Mouse (Mus musculus): ENCODE measurements around the gene Pth2. TPM values are rescaled to one million over a fixed set of nuclear protein-coding genes. Genes with fewer than 3 reads are reported as not detected.

Pth2 gene
- total and polyA plus RNA-seq, 3 experiments, result not detected

DNA sequence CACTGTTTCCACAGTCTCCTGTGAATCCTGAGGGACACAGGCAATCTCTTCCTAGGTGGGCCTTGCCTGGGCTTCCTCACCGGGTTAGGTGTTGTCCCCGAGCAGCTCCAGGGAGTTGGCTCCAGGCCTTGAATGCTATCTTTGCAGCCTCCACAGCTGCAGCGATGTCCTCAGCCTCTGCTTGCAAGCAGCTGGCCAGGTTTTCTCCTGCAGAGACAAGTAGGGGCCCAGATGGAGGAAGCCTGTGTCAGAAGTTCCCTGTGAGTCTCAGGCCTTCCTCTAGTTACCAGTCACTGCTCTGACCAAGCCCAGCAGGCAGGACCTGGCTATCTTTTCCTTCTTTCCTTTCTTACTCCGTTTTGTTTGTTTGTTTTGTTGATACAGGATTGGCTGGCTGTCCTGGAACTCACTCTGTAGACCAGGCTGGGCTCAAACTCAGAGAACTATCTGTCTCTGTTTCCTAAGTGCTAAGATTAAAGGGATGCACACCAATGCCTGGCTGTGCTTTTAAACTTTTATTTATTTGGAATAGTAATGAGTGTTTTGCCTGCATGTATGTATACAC is 32.2 kb upstream of the Pth2 start:
- in situ Hi-C loops (cut with MboI; ENCODE audit: low pct_ligation_motif_present, low pct_unique_long_range_greater_than_20kb, low sequenced_read_pairs) (no loop called here), dilution Hi-C loops (cut with MboI; ENCODE audit: extremely low pct_ligation_motif_present, extremely low pct_unique_long_range_greater_than_20kb, low sequenced_read_pairs) (no loop called here)
- H3K4me1 ChIP-seq (ENCODE audit: control insufficient read depth in 1 of 2, insufficient read depth in 2 of 2), result peaks cover 5 to 29% of the 10 kb centered on the region in 2 experiments

DNA sequence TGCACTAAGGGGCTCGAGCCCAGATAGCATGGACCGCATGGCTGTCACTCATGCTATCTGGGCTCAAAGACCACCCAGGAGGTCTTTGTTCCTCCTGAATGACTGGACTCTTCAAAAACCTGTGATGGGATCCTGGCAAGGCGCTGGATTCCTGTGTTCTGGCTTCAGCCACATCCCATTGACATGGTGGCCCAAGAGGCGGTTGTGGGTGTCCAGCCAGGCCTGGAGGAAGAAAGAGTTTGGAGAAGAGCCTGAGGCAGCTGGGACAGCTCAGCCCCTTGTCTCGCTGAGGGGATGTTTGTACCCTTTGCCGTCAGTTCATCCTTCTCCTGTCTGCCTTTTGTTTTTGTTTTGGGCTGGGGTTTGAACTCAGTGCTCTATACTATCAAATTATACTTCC is 31.2 kb upstream of the Pth2 start:
- dilution Hi-C loops (cut with MboI; ENCODE audit: extremely low pct_ligation_motif_present, extremely low pct_unique_long_range_greater_than_20kb, low sequenced_read_pairs), result no loop called here
- no peak overlapping the region for H3K4me2 ChIP-seq (ENCODE audit: insufficient read depth, low read depth, poor library complexity, severe bottlenecking)
- H3K27me3 ChIP-seq (replicated peaks), result no peaks in the 10 kb centered on the region

More for the DNA sequence above, 32.2 kb upstream of the Pth2 start:
- TF ChIP-seq ETS1 (conservative IDR thresholded peaks at IDR 0.05; ENCODE audit: low read depth, low read length) (no peak), ZNF384 (IDR thresholded peaks at IDR 0.05; ENCODE audit: low read depth, low read length) (no peak), BHLHE40 (IDR thresholded peaks at IDR 0.05; ENCODE audit: low read depth, low read length) (no peak), RAD21 (IDR thresholded peaks at IDR 0.05; ENCODE audit: low read depth, low read length) (no peak), ZC3H11A (IDR thresholded peaks at IDR 0.05; ENCODE audit: low read depth, low read length) (no peak), MEF2A (IDR thresholded peaks at IDR 0.05; ENCODE audit: borderline replicate concordance, low read depth, low read length) (no peak), SMC3 (IDR thresholded peaks at IDR 0.05; ENCODE audit: low read depth, low read length) (no peak), HCFC1 (IDR thresholded peaks at IDR 0.05; ENCODE audit: low read depth, low read length) (no peak), ZKSCAN1 (IDR thresholded peaks at IDR 0.05; ENCODE audit: borderline replicate concordance, low read depth, low read length) (no peak), TCF12 (IDR thresholded peaks at IDR 0.05; ENCODE audit: low read depth, low read length) (no peak), CHD1 (IDR thresholded peaks at IDR 0.05; ENCODE audit: low read depth, low read length) (no peak), KAT2A (IDR thresholded peaks at IDR 0.05; ENCODE audit: insufficient replicate concordance, low read length) (no peak), USF2 (conservative IDR thresholded peaks at IDR 0.05; ENCODE audit: low read depth, low read length) (no peak), POLR2AphosphoS2 (IDR thresholded peaks at IDR 0.05; ENCODE audit: low read depth, low read length) (no peak), NRF1 (IDR thresholded peaks at IDR 0.05; ENCODE audit: low read depth, low read length) (no peak)
- Histone ChIP-seq H3K4me3 (replicated peaks in 1 of 3; ENCODE audit: low read depth in 2 of 3, low read length in 2 of 3, poor library complexity in 1 of 3) (no peak overlapping the region), H3K9me3 (replicated peaks; ENCODE audit: low read length) (no peaks in the 10 kb centered on the region), H3K36me3 (replicated peaks in 1 of 2; ENCODE audit: control insufficient read depth in 1 of 2, insufficient read depth in 1 of 2, low read length in 1 of 2) (peaks cover 6 to 62% of the 10 kb centered on the region in 2 experiments), H3K9ac (ENCODE audit: insufficient read depth, low read depth) (no peak overlapping the region), H3K27ac (ENCODE audit: insufficient read depth, low read depth) (no peak overlapping the region), H3K27me3 (replicated peaks) (no peaks in the 10 kb centered on the region), H3K79me2 (replicated peaks; ENCODE audit: control insufficient read depth, extremely low read depth, insufficient read depth, poor library complexity, severe bottlenecking) (no peaks in the 10 kb centered on the region), H3K4me2 (ENCODE audit: insufficient read depth, low read depth, poor library complexity, severe bottlenecking) (no peak overlapping the region)
- no peak for DNase-seq (ENCODE audit: extremely low read depth)

More for the DNA sequence above, 31.2 kb upstream of the Pth2 start:
- no peak overlapping the region for H3K9ac ChIP-seq (ENCODE audit: insufficient read depth, low read depth)
- H3K79me2 ChIP-seq (replicated peaks; ENCODE audit: control insufficient read depth, extremely low read depth, insufficient read depth, poor library complexity, severe bottlenecking), result no peaks in the 10 kb centered on the region
- no peak for DNase-seq (ENCODE audit: extremely low read depth)
- H3K4me1 ChIP-seq (ENCODE audit: control insufficient read depth in 1 of 2, insufficient read depth in 2 of 2), result peaks cover 5 to 29% of the 10 kb centered on the region in 2 experiments
- H3K9me3 ChIP-seq (replicated peaks; ENCODE audit: low read length), result no peaks in the 10 kb centered on the region
- H3K4me3 ChIP-seq (replicated peaks in 1 of 3; ENCODE audit: low read depth in 2 of 3, low read length in 2 of 3, poor library complexity in 1 of 3), result no peak overlapping the region
- in situ Hi-C loops (cut with MboI; ENCODE audit: low pct_ligation_motif_present, low pct_unique_long_range_greater_than_20kb, low sequenced_read_pairs), result no loop called here
- no peak overlapping the region for H3K27ac ChIP-seq (ENCODE audit: insufficient read depth, low read depth)
- TF ChIP-seq MYC (IDR thresholded peaks at IDR 0.05; ENCODE audit: low read depth, low read length) (no peak), JUND (conservative IDR thresholded peaks at IDR 0.05; ENCODE audit: low read depth, low read length) (no peak), CHD1 (IDR thresholded peaks at IDR 0.05; ENCODE audit: low read depth, low read length) (no peak), KAT2A (IDR thresholded peaks at IDR 0.05; ENCODE audit: insufficient replicate concordance, low read length) (no peak), TBP (conservative IDR thresholded peaks at IDR 0.05; ENCODE audit: low read depth, low read length) (no peak), USF1 (IDR thresholded peaks at IDR 0.05; ENCODE audit: low read depth, low read length) (no peak), HCFC1 (IDR thresholded peaks at IDR 0.05; ENCODE audit: low read depth, low read length) (no peak), ZNF384 (IDR thresholded peaks at IDR 0.05; ENCODE audit: low read depth, low read length) (no peak), MAZ (IDR thresholded peaks at IDR 0.05; ENCODE audit: low read depth, low read length) (no peak), RCOR1 (conservative IDR thresholded peaks at IDR 0.05; ENCODE audit: low read depth, low read length) (no peak), MAFK (IDR thresholded peaks at IDR 0.05; ENCODE audit: insufficient replicate concordance, low read length) (no peak), E2F4 (IDR thresholded peaks at IDR 0.05; ENCODE audit: insufficient replicate concordance, low read depth, low read length) (no peak), IRF4 (IDR thresholded peaks at IDR 0.05; ENCODE audit: low read depth, low read length) (no peak), BHLHE40 (IDR thresholded peaks at IDR 0.05; ENCODE audit: low read depth, low read length) (no peak), ETS1 (conservative IDR thresholded peaks at IDR 0.05; ENCODE audit: low read depth, low read length) (no peak), CHD2 (IDR thresholded peaks at IDR 0.05; ENCODE audit: low read length) (no peak), UBTF (IDR thresholded peaks at IDR 0.05; ENCODE audit: low read depth, low read length) (no peak), CTCF (conservative IDR thresholded peaks at IDR 0.05 in 1 of 2, IDR thresholded peaks at IDR 0.05 in 1 of 2; ENCODE audit: low read depth in 2 of 2, low read length in 2 of 2) (no peak), MXI1 (IDR thresholded peaks at IDR 0.05; ENCODE audit: low read depth, low read length) (no peak), MAX (IDR thresholded peaks at IDR 0.05; ENCODE audit: low read length) (no peak)
- peaks cover under 1 to 53% of the 10 kb centered on the region in 2 experiments for H3K36me3 ChIP-seq (replicated peaks in 1 of 2; ENCODE audit: control insufficient read depth in 1 of 2, insufficient read depth in 1 of 2, low read length in 1 of 2)
